Mouse (Mus musculus) WW6 (cell line): ENCODE data around the gene Gpr183.

Experiments used
- DNase-seq: peaks from one replicate; pipeline ENCODE4 v3.0.0-alpha.2; 2013; ENCODE audit warnings: low read depth, low spot score

Gpr183 gene

GRCm38 (mm10) chr14:121987691-121988090, 22.7 kb upstream of the Gpr183 start:
- DNase-seq: no peak

- no peak for DNase-seq
Measured at GRCm38 (mm10) chr14:121987287-121987686, 22.3 kb upstream of the Gpr183 start.

- no peak for DNase-seq
Measured at GRCm38 (mm10) chr14:121986028-121986427, 21.0 kb upstream of the Gpr183 start.

- no peak for DNase-seq
Measured at GRCm38 (mm10) chr14:121985477-121985876, 20.5 kb upstream of the Gpr183 start.

- no peak for DNase-seq
Measured at GRCm38 (mm10) chr14:121983009-121983933, 18.3 kb upstream of the Gpr183 start.

GRCm38 (mm10) chr14:121981531-121981930, 16.5 kb upstream of the Gpr183 start:
- no peak for DNase-seq

GRCm38 (mm10) chr14:121973114-121973513, 8.1 kb upstream of the Gpr183 start:
- DNase-seq: no peak

GRCm38 (mm10) chr14:121970402-121970801, 5.4 kb upstream of the Gpr183 start:
- no peak for DNase-seq

- DNase-seq: no peak
Measured at GRCm38 (mm10) chr14:121967095-121967494, 2.1 kb upstream of the Gpr183 start.

GRCm38 (mm10) chr14:121965461-121965860, 466 bp upstream of the Gpr183 start:
- DNase-seq: no peak

- DNase-seq: no peak
Measured at GRCm38 (mm10) chr14:121963942-121964335, 1.1 kb downstream of the Gpr183 start.

GRCm38 (mm10) chr14:121963251-121963941, 1.6 kb downstream of the Gpr183 start:
- DNase-seq: no peak

GRCm38 (mm10) chr14:121962128-121962890, 2.7 kb downstream of the Gpr183 start:
- no peak for DNase-seq

GRCm38 (mm10) chr14:121961496-121962127, 3.4 kb downstream of the Gpr183 start:
- DNase-seq: no peak

- DNase-seq: no peak
Measured at GRCm38 (mm10) chr14:121960997-121961396, 4.0 kb downstream of the Gpr183 start.

GRCm38 (mm10) chr14:121960531-121960930, 4.5 kb downstream of the Gpr183 start:
- no peak for DNase-seq

- DNase-seq: no peak
Measured at GRCm38 (mm10) chr14:121960031-121960430, 5.0 kb downstream of the Gpr183 start.

- DNase-seq: no peak
Measured at GRCm38 (mm10) chr14:121959538-121959980, 5.4 kb downstream of the Gpr183 start.

- DNase-seq: no peak
Measured at GRCm38 (mm10) chr14:121958751-121959537, 6.1 kb downstream of the Gpr183 start.

GRCm38 (mm10) chr14:121958041-121958750, 6.8 kb downstream of the Gpr183 start:
- DNase-seq: no peak
